Mouse (Mus musculus) embryo, embryonic 10.5 days (tissue): ENCODE results near the gene Fndc4.

Experiments used
- DNase-seq: peaks from one replicate; pipeline ENCODE4 v3.0.0-alpha.2; 2015; ENCODE audit warnings: low spot score

Fndc4 gene

GRCm38 (mm10) chr5:31295606-31296141 lies at the start of gene Fndc4:
Fndc4 (minus strand) TSS chr5:31296080.
- DNase-seq = peak; percentile 83

- DNase-seq = peak; percentile 80
Observed at GRCm38 (mm10) chr5:31328255-31328654, 32.4 kb upstream of the Fndc4 start.

GRCm38 (mm10) chr5:31326850-31327249 lies 31.0 kb upstream of the Fndc4 start:
- peak; percentile 26 for DNase-seq

- DNase-seq = no peak
Observed at GRCm38 (mm10) chr5:31324085-31324484, 28.2 kb upstream of the Fndc4 start.

GRCm38 (mm10) chr5:31322776-31323175 lies 26.9 kb upstream of the Fndc4 start:
- DNase-seq = no peak

GRCm38 (mm10) chr5:31312806-31313205 lies 16.9 kb upstream of the Fndc4 start:
- no peak for DNase-seq

GRCm38 (mm10) chr5:31303093-31303492 lies 7.2 kb upstream of the Fndc4 start:
- no peak for DNase-seq

- no peak for DNase-seq
Observed at GRCm38 (mm10) chr5:31301866-31302265, 6.0 kb upstream of the Fndc4 start.

- no peak for DNase-seq
Observed at GRCm38 (mm10) chr5:31298486-31298885, 2.6 kb upstream of the Fndc4 start.

- no peak for DNase-seq
Observed at GRCm38 (mm10) chr5:31297981-31298380, 2.1 kb upstream of the Fndc4 start.

GRCm38 (mm10) chr5:31297047-31297757 lies 1.3 kb upstream of the Fndc4 start, which contains the start of gene Gckr:
Gckr (plus strand) TSS chr5:31297443.
- no peak for DNase-seq

- peak; percentile 29 for DNase-seq
Observed at GRCm38 (mm10) chr5:31294964-31295605, 795 bp downstream of the Fndc4 start.

- DNase-seq = no peak
Observed at GRCm38 (mm10) chr5:31291361-31291688, 4.6 kb downstream of the Fndc4 start.

GRCm38 (mm10) chr5:31290521-31291360 lies 5.1 kb downstream of the Fndc4 start, which contains the start of gene Ift172:
Ift172 (minus strand) TSS chr5:31291116.
- peak; percentile 99 for DNase-seq

- DNase-seq = no peak
Observed at GRCm38 (mm10) chr5:31289626-31290230, 6.2 kb downstream of the Fndc4 start.

GRCm38 (mm10) chr5:31288655-31289054 lies 7.2 kb downstream of the Fndc4 start:
- no peak for DNase-seq

- no peak for DNase-seq
Observed at GRCm38 (mm10) chr5:31288225-31288624, 7.7 kb downstream of the Fndc4 start.

- no peak for DNase-seq
Observed at GRCm38 (mm10) chr5:31279245-31279988, 16.5 kb downstream of the Fndc4 start.

- no peak for DNase-seq
Observed at GRCm38 (mm10) chr5:31273018-31273417, 22.9 kb downstream of the Fndc4 start.

- no peak for DNase-seq
Observed at GRCm38 (mm10) chr5:31267686-31268085, 28.2 kb downstream of the Fndc4 start.

- no peak for DNase-seq
Observed at GRCm38 (mm10) chr5:31266101-31266500, 29.8 kb downstream of the Fndc4 start.
